Mouse (Mus musculus): Measurements from ENCODE around the gene Prkci. TPM values are rescaled to one million over a fixed set of nuclear protein-coding genes. Genes with fewer than 3 reads are reported as not detected.
A peak's percentile ranks its signal among the peaks of the same experiment; 100 is the strongest.

Prkci gene
- polyA plus RNA-seq, 1 experiment from 2014 or later, result 34.6 TPM

DNA sequence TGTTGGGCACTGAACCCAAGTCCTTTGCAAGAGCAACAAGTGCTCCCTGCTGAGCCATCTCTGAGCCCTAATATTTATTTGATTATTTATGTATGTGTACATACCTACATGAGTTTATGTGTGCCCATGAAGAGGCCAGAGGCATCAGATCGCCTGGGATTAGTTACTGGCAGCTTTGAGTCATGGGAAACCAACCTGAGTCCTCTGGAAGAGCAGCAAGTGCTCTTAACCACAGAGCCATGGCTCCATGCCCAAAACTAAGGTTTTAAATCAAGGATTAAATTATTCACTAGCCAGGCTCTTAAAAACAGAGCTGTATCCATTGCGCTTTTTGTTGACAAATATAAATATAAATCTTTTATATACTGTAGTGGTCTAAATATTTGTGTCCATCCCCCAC, 18.8 kb downstream of the Prkci start:
- H3K27ac ChIP-seq, result no peak overlapping the region
- H3K27me3 ChIP-seq (ENCODE audit: control insufficient read depth, insufficient read depth, low read length), result no peaks in the 10 kb centered on the region
- no peak overlapping the region for H3K4me2 ChIP-seq (replicated peaks)
- H3K4me1 ChIP-seq (replicated peaks; ENCODE audit: control insufficient read depth, insufficient read depth, low read length), result 0 out of 2 replicates have a peak, but pooled peaks cover 4% of the 10 kb centered on the region
- WGBS, result 90% methylated on average over 2 of the region's 2 CpGs
- H3K4me3 ChIP-seq (replicated peaks; ENCODE audit: low read length), result no peak overlapping the region
- H3K9me3 ChIP-seq (ENCODE audit: control insufficient read depth, low read length), result no peaks in the 10 kb centered on the region
- H3K36me3 ChIP-seq (replicated peaks; ENCODE audit: control insufficient read depth, insufficient read depth), result no peaks in the 10 kb centered on the region
- ATAC-seq (ENCODE audit: low FRiP score) (no peak), DNase-seq (ENCODE audit: low spot score) (no peak)
- no peak overlapping the region for H3K9ac ChIP-seq

DNA sequence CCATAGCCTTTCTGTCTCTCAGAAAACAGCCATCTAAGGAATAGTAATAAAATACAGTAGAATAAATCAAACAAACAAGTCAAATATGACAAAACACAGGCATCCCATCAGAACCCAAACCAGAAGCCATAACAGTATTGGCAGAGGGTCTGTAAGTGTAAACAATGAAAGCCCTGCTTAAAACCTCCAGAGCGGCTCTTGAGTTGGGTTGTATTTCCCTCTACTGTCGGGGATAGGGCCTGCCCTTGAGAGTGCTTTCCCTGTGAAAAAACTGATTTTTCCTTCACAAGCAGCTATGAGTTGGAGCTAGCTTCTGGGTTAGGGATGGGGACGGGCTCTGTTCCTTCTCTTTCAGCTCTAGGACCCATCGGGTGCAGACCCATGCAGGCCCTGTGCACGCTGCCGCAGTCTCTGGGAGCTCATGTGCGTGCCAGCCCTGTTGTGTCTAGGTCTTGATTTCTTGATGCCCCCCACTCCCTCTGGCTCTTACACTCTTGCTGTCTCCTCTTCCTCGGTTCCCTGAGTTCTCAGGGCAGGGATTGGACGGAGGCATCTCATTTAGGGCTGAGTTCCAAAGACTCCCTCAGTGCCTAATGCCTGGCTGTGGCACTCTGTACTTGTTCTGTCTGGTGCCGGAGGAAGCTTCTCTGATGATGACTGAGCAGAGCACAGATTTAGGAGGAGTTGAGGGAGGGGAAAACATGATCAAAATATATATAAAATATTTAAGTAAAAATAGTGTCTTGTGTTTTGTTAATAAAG, 20.3 kb downstream of the Prkci start:
- no peaks in the 10 kb centered on the region; the same call in 1 of the 2 replicates for H3K36me3 ChIP-seq (replicated peaks; ENCODE audit: control insufficient read depth, insufficient read depth)
- no peak overlapping the region for H3K4me2 ChIP-seq (replicated peaks)
- WGBS, result 80% methylated on average over 10 of the region's 10 CpGs

GRCm38 (mm10) chr3:31016594-31017196, 21.1 kb downstream of the Prkci start:
- Histone ChIP-seq H3K27ac (no peak overlapping the region), H3K4me1 (replicated peaks; ENCODE audit: control insufficient read depth, insufficient read depth, low read length) (0 out of 2 replicates have a peak, but pooled peaks cover 4% of the 10 kb centered on the region), H3K4me3 (replicated peaks; ENCODE audit: low read length) (no peak overlapping the region), H3K9me3 (ENCODE audit: control insufficient read depth, low read length) (no peaks in the 10 kb centered on the region), H3K9ac (no peak overlapping the region), H3K4me2 (replicated peaks) (no peak overlapping the region), H3K27me3 (ENCODE audit: control insufficient read depth, insufficient read depth, low read length) (no peaks in the 10 kb centered on the region), H3K36me3 (replicated peaks; ENCODE audit: control insufficient read depth, insufficient read depth) (no peaks in the 10 kb centered on the region; the same call in 1 of the 2 replicates)
- no peak for DNase-seq (ENCODE audit: low spot score)
- ATAC-seq (ENCODE audit: low FRiP score), result no peak
- 36% methylated on average over 9 of the region's 9 CpGs for WGBS

More for the DNA sequence above, 20.3 kb downstream of the Prkci start:
- DNase-seq (ENCODE audit: low spot score) (no peak), ATAC-seq (ENCODE audit: low FRiP score) (no peak)
- Histone ChIP-seq H3K27me3 (ENCODE audit: control insufficient read depth, insufficient read depth, low read length) (no peaks in the 10 kb centered on the region), H3K27ac (no peak overlapping the region), H3K4me3 (replicated peaks; ENCODE audit: low read length) (no peak overlapping the region), H3K9ac (no peak overlapping the region), H3K9me3 (ENCODE audit: control insufficient read depth, low read length) (no peaks in the 10 kb centered on the region), H3K4me1 (replicated peaks; ENCODE audit: control insufficient read depth, insufficient read depth, low read length) (0 out of 2 replicates have a peak, but pooled peaks cover 4% of the 10 kb centered on the region)

DNA sequence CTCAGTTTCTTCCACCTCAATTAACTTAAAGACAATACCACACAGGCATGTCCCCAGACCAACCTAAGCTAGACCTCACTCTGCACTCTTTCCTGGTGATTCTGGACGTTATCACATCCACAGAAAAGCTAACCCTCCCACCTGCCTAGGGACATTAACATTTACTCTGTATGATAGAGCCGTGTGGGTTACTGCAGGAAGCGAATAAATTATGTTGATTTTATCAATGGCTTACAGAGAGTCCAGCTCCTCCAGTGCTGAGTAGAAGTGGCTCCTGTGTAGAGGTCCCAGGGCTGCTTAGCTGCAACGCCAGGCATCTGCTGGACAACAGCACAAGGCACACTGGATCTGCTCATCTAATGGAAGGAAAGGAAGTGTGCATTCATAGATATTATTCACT, 22.1 kb downstream of the Prkci start:
- no peaks in the 10 kb centered on the region for H3K9me3 ChIP-seq (ENCODE audit: control insufficient read depth, low read length)
- no peak overlapping the region for H3K27ac ChIP-seq
- no peaks in the 10 kb centered on the region for H3K27me3 ChIP-seq (ENCODE audit: control insufficient read depth, insufficient read depth, low read length)
- no peaks in the 10 kb centered on the region; the same call in 1 of the 2 replicates for H3K36me3 ChIP-seq (replicated peaks; ENCODE audit: control insufficient read depth, insufficient read depth)
- H3K4me1 ChIP-seq (replicated peaks; ENCODE audit: control insufficient read depth, insufficient read depth, low read length), result 0 out of 2 replicates have a peak, but pooled peaks cover 4% of the 10 kb centered on the region
- no peak for DNase-seq (ENCODE audit: low spot score)
- no peak overlapping the region for H3K4me2 ChIP-seq (replicated peaks)
- no peak overlapping the region for H3K4me3 ChIP-seq (replicated peaks; ENCODE audit: low read length)
- ATAC-seq (ENCODE audit: low FRiP score), result 0 out of 2 replicates have a peak, but pooled peaks have one; percentile 29
- WGBS, result 41% methylated on average over 4 of the region's 4 CpGs
- no peak overlapping the region for H3K9ac ChIP-seq

DNA sequence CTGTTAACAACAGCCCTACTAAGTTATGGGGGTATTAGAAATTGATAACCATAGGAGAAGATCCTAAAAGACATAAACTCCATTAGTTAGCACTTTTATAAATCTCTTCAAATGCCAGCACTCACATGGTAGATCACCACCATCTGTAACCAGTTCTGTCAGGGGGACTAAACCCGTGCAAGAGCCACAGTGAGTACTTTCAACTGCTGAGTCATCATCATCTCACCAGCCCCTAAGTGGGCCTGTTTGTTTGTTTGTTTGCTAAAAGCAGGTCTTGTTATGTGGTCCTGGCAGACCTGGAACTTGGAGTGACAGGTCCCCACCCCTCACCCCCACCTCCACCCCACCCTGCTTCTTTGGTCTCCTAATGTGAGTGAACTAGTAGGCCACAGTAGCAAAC, 23.7 kb downstream of the Prkci start:
- no peaks in the 10 kb centered on the region for H3K9me3 ChIP-seq (ENCODE audit: control insufficient read depth, low read length)
- no peaks in the 10 kb centered on the region; the same call in 1 of the 2 replicates for H3K36me3 ChIP-seq (replicated peaks; ENCODE audit: control insufficient read depth, insufficient read depth)
- H3K27me3 ChIP-seq (ENCODE audit: control insufficient read depth, insufficient read depth, low read length), result no peaks in the 10 kb centered on the region
- no peak for DNase-seq (ENCODE audit: low spot score)
- no peak overlapping the region for H3K4me3 ChIP-seq (replicated peaks; ENCODE audit: low read length)
- H3K27ac ChIP-seq, result no peak overlapping the region
- no peak overlapping the region for H3K4me2 ChIP-seq (replicated peaks)
- no peak overlapping the region for H3K9ac ChIP-seq
- 90% methylated on average over 1 of the region's 1 CpGs for WGBS
- H3K4me1 ChIP-seq (replicated peaks; ENCODE audit: control insufficient read depth, insufficient read depth, low read length), result 0 out of 2 replicates have a peak, but pooled peaks cover 4% of the 10 kb centered on the region
- no peak for ATAC-seq (ENCODE audit: low FRiP score)

GRCm38 (mm10) chr3:31019793-31020447, 24.4 kb downstream of the Prkci start:
- Histone ChIP-seq H3K9me3 (ENCODE audit: control insufficient read depth, low read length) (no peaks in the 10 kb centered on the region), H3K4me2 (replicated peaks) (no peak overlapping the region), H3K4me1 (replicated peaks; ENCODE audit: control insufficient read depth, insufficient read depth, low read length) (0 out of 2 replicates have a peak, but pooled peaks cover 4% of the 10 kb centered on the region), H3K27me3 (ENCODE audit: control insufficient read depth, insufficient read depth, low read length) (no peaks in the 10 kb centered on the region), H3K4me3 (replicated peaks; ENCODE audit: low read length) (no peak overlapping the region), H3K36me3 (replicated peaks; ENCODE audit: control insufficient read depth, insufficient read depth) (no peaks in the 10 kb centered on the region; the same call in 1 of the 2 replicates), H3K9ac (no peak overlapping the region), H3K27ac (no peak overlapping the region)
- WGBS, result 94% methylated on average over 5 of the region's 5 CpGs
- DNase-seq (ENCODE audit: low spot score) (no peak), ATAC-seq (ENCODE audit: low FRiP score) (no peak)

DNA sequence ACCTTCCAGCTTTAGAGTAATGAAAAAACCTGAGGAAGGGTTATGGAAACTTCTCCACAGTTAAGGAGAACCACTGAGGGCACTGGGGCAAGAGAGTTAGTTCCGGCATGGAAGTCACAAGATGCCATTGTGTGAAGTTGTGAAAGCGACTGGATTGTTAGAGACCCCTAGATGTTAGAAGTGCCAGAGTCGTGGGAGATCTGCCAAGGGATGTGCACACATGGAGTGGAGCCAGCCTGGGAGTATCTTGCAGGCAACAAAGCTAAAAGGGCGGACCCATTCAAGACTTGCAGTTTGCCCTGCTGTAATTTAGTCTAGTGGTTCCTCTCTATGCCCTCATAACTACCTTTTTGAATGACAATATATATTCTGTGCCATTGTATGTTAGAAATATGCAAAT, 25.1 kb downstream of the Prkci start:
- Histone ChIP-seq H3K36me3 (replicated peaks; ENCODE audit: control insufficient read depth, insufficient read depth) (no peaks in the 10 kb centered on the region; the same call in 1 of the 2 replicates), H3K9me3 (ENCODE audit: control insufficient read depth, low read length) (no peaks in the 10 kb centered on the region), H3K27ac (no peak overlapping the region), H3K4me1 (replicated peaks; ENCODE audit: control insufficient read depth, insufficient read depth, low read length) (0 out of 2 replicates have a peak, but pooled peaks cover 4% of the 10 kb centered on the region), H3K9ac (no peak overlapping the region), H3K27me3 (ENCODE audit: control insufficient read depth, insufficient read depth, low read length) (no peaks in the 10 kb centered on the region), H3K4me2 (replicated peaks) (no peak overlapping the region; the same call in 1 of the 2 replicates), H3K4me3 (replicated peaks; ENCODE audit: low read length) (no peak overlapping the region)
- DNase-seq (ENCODE audit: low spot score) (no peak), ATAC-seq (ENCODE audit: low FRiP score) (no peak)
- WGBS, result 78% methylated on average over 4 of the region's 4 CpGs

GRCm38 (mm10) chr3:31022895-31023436, 27.4 kb downstream of the Prkci start:
- Histone ChIP-seq H3K27me3 (ENCODE audit: control insufficient read depth, insufficient read depth, low read length) (no peaks in the 10 kb centered on the region), H3K4me1 (replicated peaks; ENCODE audit: control insufficient read depth, insufficient read depth, low read length) (no peaks in the 10 kb centered on the region), H3K9ac (no peak overlapping the region), H3K4me3 (replicated peaks; ENCODE audit: low read length) (no peak overlapping the region), H3K4me2 (replicated peaks) (no peak overlapping the region), H3K27ac (no peak overlapping the region), H3K36me3 (replicated peaks; ENCODE audit: control insufficient read depth, insufficient read depth) (no peaks in the 10 kb centered on the region; the same call in none of the 2 replicates), H3K9me3 (ENCODE audit: control insufficient read depth, low read length) (no peaks in the 10 kb centered on the region)
- DNase-seq (ENCODE audit: low spot score) (no peak), ATAC-seq (ENCODE audit: low FRiP score) (no peak)
- WGBS, result 29% methylated on average over 7 of the region's 7 CpGs

DNA sequence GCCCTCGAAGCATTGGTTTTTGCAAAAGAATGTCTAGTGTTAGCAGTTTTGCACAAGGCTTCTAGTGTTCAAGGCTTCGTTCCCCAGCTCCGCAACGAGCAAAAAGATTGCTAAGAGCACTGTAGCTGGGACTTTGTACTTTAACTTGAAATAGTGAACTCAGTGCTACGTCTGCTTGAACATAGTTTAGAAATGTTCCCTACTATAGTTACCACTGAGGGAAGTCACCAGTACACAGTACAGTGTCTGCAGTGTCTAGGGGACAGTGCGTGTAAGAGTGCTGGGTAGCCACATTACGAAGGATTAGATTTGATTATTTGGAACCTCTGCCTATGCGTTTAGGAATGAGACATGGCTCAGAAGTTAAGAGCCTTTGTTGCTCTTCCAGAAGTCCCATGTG, 32.2 kb downstream of the Prkci start:
- Histone ChIP-seq H3K36me3 (replicated peaks; ENCODE audit: control insufficient read depth, insufficient read depth) (peaks cover 7% of the 10 kb centered on the region; the same call in 1 of the 2 replicates), H3K27ac (no peak overlapping the region), H3K9ac (no peak overlapping the region), H3K4me1 (replicated peaks; ENCODE audit: control insufficient read depth, insufficient read depth, low read length) (no peaks in the 10 kb centered on the region), H3K4me3 (replicated peaks; ENCODE audit: low read length) (no peak overlapping the region), H3K4me2 (replicated peaks) (no peak overlapping the region), H3K27me3 (ENCODE audit: control insufficient read depth, insufficient read depth, low read length) (no peaks in the 10 kb centered on the region), H3K9me3 (ENCODE audit: control insufficient read depth, low read length) (no peaks in the 10 kb centered on the region)
- WGBS, result 96% methylated on average over 8 of the region's 8 CpGs
- ATAC-seq (ENCODE audit: low FRiP score), result no peak
- DNase-seq (ENCODE audit: low spot score), result no peak
